Mouse (Mus musculus) monocyte, adult 5-6 weeks (primary cell): Measurements from ENCODE around the gene Ston2. TPM values are rescaled to one million over a fixed set of nuclear protein-coding genes. Genes with fewer than 3 reads are reported as not detected.
"Not testable (repeated sequence)": the region's sequence is repeated elsewhere in the genome, so short reads cannot be mapped to it uniquely, and the experiment has no call there.

Source experiments
- ATAC-seq: fragments of 153-309, 156-312 bp; replicated peaks from 2 replicates; pipeline ENCODE4 v1.8.0; 2017; ENCODE audit warnings: mild to moderate bottlenecking; ENCODE audit not compliant: low TSS enrichment, insufficient number of reproducible peaks, severe bottlenecking, poor library complexity, low FRiP score
- total RNA-seq: library from RNA; stranded (forward); fragments of 200-1000, 200-491, 200-594 nt; gene quantifications from 3 replicates; pipeline ENCODE4 v1.2.3, GENCODE M21; 2017

The Ston2 gene
- total RNA-seq, 1 experiment from 2014 or later = 13.4 TPM

DNA sequence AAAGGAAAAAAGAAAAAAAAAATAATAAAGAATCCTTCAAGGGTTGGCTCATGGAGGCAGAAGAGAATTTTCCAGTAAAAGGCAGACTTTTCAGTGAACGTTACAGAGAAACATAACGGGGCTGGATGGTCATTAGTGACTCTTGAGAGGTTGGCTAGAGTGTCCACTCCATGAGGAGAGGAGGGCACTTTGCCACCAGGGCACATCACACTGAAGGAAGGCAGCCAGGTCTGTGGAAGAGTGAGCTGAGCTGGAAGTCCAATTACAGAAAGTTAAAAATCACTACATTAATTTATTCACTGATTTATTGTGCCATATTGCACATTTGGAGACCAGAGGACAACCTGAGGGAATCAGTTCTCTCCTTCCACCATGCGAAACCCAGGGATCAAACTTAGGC lies 28.4 kb downstream of the Ston2 start:
- ATAC-seq = no peak

DNA sequence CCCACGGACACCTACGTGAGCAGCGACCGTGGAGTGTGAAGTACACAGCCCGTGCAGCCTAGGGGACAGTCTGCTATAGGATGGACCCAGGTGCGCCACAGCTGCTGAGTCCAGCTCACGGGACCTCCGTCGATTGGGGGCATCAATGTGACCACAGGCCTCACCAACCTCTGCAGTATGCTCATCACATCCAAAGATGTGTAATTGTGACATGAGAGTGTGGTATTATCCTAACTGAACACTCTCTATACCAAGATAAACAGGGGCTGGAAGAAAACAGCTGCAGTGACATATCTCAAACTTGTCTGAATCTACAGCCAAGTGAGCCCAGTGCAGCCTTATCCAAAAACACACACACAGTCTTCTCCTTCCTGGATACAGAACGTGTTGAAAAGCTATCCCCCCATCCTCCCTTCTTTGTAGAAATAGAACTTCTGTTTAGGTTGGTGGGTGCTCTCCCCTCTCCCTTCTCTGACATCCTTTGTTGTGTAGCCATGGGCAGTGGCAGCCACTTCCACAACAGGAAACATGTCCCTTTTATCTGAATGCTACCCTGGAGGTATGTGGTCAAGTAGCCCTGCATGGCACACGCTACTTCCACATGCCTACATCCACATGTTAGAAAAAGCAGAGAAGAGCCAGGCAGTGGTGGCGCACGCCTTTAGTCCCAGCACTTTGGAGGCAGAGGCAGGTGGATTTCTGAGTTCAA lies 30.2 kb downstream of the Ston2 start:
- ATAC-seq = peak; percentile 38; the same call in 1 of the 2 replicates

DNA sequence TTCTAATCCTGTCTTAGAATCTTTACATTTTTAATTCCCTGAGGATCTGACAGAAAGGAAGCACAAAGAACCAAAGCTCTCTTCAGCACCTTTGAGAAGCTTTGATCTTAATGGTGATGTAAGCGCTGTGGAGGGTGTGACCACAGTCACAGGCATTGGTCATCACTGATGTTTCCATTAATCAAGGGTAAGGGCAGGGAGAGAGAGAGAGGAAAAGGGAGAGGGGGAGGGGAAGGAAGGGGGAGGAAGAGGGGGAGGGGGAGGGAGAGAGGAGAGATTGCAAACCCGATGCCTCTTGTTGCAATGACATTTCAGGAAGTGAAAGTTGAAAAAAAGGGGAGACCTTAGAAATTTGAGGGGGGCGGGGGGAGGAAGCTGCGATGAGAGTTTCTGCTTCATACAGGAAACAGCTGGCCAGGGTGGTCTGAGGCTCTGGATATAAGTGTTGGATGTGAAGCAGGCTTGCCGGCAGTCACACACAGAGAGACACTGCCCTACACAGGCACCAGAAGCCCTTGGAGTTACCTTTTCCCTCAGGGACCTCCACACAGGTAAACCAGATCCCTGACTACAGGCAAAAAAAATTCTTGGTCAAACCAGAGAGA lies 31.5 kb downstream of the Ston2 start:
- peak; percentile 74 for ATAC-seq

DNA sequence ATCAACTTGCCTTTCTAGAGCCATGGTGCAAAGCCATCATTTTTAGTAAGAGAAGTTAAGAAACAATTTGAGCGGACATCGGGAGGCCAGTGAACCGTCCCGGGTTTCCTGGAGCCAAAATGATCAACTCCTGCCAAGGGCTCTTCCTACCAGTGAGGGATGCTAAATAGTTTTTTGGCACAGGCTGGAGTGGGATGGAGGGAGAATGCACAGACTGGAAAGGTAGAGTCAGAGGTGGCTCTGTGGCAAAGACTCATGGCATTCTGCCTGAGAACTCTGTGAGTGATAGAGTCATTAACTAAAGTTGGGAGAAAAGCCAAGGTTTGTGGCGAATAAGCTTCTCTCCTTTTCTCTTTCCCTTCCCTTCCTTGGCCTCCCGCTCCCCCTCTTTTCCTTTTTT lies 33.6 kb downstream of the Ston2 start:
- no peak for ATAC-seq

DNA sequence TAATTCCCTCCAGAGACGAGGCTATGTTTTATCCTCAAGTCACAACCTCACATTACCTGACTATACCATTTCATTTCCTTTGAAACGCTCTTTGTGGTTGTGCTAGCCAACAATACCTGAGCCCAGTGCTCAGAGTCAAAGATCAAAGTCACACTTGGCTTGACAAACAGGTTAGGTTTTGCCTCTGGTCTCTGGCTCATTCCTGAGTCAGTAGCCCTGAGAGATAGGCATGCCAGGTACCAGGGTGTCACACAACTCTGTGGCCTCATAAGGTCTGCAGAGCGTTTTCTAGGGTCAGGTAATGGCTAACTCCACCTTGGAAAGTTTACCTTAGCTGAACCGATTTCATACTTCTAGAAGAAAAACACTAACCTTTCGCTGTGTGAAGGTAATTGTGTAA lies 35.5 kb downstream of the Ston2 start:
- ATAC-seq = no peak

DNA sequence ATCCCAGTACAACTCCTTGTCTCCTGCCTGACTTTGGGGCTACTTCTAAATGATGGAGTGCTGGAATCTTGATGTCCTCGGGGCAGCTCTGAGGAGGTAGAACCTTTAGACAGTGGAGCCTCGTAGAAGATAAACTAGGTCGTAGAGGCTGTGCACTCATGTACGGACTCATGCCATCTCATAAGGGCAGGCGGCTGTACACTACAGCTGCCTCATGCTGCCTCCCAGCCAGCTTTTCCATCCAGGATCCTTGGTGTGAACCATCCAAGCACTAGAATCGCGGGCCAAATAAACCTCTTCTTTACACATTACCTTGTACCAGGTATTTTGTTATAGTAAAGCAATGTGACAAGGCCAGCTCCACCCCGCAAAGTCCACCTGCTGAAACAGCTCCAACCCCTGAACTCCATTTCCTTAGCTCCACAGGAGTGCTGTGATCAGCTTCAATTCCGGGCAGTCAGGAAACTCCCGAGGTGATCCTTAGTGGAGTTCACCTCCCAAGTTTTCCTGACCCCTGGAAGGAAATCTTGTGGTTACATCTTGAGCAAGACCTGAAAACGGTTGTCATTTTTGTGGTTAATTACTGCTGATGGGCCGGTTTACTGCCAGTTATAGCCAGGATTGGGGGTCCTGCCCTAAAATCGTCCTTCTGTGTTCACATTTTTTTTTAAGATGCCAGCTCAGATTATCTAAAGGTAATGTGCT lies 36.1 kb downstream of the Ston2 start:
- ATAC-seq = no peak

DNA sequence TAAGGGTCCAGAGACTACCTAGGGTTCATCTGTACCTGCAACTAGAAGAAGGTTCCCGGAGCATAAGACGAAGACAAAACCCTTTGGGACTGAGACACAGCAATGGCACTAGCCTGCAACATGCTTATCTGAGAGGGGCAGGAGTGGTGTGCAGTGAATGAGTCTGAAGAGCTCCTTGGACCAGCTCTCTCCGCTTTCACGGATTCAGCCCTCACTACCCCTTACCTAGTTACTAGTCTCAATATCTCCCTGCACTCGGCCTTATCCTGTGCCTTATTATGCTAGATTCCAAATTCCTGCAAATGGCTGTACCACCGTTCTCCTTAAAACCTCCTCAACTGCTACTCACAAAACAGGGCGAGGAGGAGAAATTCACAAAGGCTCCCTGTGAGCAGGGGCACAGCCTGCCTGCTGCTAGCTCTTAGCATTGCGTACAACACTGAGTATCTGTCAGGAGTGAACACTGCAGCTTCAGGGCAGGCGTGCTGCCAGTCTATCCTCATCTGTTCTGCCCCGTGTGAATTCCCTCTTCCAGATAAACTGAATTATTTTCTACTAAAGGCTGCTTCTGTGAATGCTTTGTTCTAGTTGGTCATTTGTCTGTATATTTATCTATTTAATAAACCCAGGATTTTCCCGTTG lies 38.5 kb downstream of the Ston2 start:
- no peak for ATAC-seq

DNA sequence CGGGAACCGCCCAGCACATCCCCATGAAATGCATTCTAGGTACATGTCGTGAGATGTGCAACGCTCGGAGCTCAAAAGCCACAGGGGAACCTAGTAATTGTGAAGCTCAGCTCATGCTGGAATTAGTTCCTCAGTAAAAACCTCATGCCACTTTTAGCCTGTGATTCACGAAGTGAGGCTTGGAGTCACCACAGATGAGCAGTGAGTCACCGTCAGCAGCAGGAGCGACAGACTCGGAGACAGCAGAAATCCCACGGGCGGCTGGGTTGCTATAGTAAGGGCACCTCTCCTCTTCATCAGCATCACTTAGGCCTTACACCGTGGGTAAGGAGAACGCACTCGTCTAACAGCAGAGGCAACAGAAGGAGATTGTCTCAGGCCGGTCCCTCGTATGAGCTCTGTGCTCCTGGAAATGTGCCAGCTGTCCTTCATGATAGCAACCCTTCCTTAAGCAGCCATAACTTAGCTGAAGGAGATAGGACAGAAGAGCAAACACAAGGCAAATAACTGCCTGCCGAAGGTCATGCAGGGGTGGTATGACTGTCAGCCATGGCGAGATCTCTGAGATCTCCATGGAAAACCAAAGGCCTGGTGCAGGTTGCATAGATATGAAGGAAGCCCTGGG lies 39.8 kb downstream of the Ston2 start:
- ATAC-seq = peak; percentile 84

DNA sequence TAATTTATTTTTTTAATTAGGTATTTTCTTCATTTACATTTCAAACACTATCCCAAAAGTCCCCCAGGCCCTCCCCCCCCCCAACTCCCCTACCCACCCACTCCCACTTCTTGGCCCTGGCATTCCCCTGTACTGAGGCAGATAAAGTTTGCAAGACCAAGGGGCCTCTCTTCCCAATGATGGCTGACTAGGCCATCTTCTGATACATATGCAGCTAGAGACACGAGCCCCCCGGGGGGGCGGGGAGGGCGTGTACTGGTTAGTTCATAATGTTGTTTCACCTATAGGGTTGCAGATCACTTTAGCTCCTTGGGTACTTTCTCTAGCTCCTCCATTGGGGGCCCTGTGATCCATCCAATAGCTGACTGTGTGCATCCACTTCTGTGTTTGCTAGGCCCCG lies 41.3 kb downstream of the Ston2 start:
- ATAC-seq = not testable (repeated sequence)

DNA sequence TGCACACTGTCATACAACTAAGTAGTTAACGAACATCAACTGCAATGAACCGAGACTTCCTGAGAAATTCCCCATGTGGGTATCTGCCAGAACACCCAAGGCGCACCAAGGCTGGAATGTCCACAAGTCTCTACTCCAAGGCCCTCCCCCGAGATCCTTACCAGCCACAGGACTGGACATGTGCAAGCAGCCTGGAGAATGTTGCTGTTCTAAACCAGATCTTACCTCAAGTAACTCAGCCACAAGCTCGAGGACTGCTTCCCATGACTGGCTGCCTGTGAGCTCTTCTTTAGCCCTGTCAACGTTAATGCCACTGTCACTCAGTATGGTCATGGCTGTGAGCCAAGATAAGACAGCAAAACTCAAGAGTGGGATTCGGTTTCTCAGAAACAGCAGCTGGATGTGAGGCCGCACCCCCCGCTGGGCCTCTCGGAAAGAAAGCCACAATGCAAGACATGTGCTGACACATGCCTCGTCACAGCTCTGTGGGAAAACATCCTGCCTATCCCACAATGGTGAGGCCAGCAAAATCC lies 42.4 kb downstream of the Ston2 start:
- no peak for ATAC-seq

DNA sequence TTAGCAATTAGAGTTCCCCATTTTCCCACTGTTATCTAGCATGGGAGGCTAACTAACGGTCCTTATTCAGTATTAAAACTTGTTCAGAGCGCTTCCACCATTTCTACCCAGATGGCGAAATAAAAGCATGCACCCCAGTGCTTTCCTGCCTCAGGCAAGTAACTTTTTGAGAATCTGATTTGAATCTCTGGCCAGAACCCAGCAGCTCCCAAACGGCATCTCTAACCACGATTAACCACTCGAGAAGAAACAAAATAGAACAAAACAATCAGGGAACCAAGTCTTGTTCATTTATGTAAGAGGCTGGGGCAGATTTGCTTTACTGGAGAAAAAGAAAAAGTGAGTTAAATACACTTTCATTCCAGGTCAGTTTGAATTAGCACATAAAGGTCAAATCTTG lies 44.1 kb downstream of the Ston2 start:
- no peak for ATAC-seq

DNA sequence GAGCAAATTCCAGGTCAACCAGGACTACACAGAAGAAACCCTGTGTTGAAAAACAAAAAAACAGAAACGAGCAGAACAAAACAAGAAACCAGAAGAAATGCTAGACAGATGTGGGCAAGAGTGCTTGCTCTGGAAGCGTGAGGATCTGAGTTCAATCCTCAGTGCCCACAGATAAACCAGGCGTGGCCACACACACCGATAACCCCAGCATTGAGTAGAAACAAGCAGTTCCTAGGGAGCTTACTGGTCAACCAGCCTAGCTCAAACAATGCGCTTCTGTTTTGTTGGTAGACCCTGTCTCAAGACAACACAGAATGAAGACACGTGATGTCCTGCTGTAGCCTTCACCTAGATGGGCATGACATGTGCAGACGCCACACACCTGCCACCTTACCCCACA lies 45.3 kb downstream of the Ston2 start:
- ATAC-seq = no peak

DNA sequence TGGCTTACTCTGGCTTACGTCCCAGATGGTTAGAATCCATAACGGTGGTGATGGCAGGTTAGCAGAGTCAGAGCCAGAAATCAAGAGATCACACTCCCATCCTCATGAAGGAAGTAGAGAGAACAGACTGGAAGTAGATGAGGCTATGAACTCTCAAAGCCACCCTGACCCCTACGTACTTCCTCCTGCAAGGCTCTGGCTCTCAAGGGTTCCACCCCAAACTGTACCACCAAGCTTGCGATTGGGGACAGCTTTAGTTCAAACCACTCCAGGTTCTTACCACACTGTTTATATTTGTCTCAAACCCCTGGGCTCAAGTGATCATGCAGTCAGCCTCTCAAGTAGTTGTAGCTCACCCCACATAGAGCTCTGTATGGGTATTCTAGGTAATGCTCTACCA lies 49.8 kb downstream of the Ston2 start:
- ATAC-seq = peak; percentile 75

DNA sequence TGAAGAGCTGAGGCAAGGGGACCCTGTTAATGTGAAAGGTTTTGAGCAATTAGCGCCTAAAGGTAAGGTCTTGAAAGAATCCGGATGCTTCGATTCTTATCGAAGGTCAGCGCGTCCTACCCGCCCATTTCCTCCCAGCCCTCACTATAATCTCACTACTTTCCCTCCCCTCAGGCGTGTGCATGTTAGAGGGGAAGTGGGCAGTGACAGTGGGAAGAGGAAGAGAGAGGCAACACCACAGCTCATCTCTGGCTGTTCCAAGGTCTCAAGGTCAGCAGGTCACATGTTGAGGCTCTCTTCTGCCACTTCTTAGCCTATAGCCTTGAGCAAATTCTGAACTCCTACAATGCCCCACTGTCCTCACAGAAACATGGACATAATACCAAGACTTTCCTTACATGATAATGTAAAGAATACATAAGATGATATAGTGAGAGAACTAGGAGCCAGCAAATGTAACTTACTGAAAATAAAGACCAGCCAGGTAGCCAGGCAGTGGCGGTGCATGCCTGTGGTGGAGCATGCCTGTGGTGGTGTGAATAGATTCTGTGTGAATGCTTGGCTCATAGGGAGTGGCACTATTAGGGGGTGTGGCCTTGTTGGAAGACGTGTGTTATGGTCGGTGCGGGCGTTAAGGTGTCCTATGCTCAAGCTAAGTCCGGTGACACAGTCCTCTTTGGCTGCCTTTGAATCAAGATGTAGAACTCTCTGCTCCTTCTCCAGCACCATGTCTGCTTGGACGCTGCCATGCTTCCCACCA lies 51.8 kb downstream of the Ston2 start:
- peak; percentile 85 for ATAC-seq

DNA sequence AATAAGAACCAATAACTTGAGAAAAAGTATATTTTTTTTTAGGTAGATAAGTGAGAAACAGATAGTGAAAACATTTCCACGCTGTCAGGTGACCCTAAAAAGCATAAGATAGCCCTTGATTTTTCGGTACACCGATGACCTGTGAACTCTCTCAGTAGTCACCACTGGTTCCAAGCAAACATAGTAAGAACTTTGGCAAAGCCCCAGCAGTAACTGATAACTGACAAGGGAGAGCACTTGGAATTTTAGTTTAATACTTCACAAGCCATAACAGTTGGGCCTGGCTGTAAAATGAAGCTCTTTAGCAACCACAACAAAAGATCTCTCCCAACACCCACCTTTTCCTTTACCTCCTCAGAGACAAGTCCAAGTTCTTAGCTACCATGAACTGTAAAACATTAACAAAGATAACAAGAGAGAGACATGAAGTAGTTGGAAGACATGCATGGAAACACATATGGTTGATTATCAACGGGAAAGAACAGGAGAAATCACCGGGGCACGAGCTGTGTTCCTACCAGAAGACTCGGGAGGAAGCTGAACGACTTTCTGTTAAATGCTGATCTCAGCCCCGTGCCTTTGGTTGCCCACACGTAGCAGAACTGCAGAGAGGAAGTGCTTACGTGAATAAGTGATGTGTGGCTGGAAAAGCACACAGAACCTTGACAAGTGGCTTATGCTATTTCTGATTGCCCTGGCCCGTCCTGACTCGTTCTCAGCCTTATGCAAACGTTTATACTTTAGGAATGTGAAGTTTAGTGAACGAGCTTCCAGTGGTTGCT lies 53.8 kb downstream of the Ston2 start:
- peak; percentile 38; the same call in 1 of the 2 replicates for ATAC-seq

DNA sequence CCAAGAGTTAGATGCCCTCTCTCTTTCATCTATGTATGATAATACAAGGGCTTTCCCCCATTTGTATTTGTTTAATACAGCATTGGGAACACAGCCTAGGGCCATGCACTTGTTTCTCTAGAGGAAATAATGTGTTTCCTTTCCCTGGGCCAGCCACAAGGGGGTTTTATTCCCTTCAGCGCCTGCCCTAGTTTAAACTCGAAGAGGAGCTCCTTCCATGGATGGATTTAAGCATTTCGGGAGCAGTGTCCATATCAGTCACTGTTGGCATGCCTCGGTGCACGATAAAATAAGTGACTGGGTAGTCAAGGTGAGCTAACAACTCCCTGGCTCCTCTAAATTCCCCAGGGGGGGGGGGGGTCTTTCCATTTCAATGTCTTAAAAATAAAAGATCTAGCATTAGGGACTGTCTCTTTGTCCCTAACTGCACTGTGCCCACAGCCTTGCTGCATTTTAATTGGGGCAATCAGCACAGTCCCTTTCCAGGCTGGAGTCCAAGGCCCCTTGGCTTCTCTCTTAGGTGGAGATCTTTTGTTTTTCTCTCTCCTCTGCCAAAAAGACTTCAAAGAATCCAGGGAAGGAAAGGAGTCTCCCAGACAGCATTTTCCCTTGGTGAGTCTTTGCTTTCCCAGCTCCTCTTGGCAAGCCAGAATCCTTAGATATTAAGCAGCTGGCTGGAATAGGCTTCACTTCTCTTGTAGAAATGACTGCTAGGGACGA lies 55.3 kb downstream of the Ston2 start:
- ATAC-seq = no peak

DNA sequence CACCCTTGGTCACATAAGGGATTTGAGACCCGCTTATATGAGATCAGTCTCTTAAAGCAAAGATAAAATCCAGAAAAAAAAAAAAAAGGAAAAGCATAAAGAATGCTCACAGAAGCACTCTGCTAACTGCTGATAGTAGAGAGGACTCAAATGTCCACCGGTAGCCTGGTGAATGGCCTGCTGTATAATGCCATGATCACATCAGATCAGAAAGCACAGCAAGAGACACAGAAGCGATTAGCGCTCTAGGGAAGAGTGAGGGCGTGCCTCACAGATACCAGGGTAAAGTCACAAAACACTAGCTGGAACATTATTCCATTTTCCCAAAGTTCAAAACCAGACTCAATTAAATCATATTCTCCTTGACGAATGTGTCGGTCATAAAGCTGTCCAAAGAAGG lies 62.0 kb downstream of the Ston2 start:
- ATAC-seq = no peak
